Mouse (Mus musculus) urinary bladder, postnatal 25 days (tissue): ENCODE data around the gene H2afb1.
"Not testable (repeated sequence)": the region's sequence is repeated elsewhere in the genome, so short reads cannot be mapped to it uniquely, and the experiment has no call there.

ENCODE experiments used
- DNase-seq: peaks from one replicate; pipeline ENCODE4 v3.0.0; 2022; ENCODE audit warnings: low spot score

Gene H2afb1

DNA sequence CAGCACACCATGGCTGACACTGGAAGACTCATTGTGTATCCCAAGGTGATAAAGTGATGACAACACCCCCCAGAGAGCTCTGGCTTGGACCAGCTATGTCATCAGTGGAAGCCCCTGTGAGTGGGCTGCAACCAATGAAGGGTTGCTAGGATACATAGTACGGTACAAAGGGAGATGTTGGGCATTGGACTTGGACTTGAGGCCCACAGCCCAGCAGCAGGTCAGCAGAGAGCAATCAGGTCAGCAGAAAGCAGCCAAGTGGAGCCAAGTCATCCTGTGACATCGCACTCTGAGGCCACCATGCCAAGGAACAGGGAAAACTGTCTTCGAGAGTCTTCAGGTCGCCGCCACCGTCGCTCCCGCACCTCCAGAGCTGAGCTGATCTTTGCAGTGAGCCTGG lies at the start of gene H2afb1:
H2afb1 (plus strand) TSS at position 301 of the 400 bp plus-strand sequence.
- not testable (repeated sequence) for DNase-seq

DNA sequence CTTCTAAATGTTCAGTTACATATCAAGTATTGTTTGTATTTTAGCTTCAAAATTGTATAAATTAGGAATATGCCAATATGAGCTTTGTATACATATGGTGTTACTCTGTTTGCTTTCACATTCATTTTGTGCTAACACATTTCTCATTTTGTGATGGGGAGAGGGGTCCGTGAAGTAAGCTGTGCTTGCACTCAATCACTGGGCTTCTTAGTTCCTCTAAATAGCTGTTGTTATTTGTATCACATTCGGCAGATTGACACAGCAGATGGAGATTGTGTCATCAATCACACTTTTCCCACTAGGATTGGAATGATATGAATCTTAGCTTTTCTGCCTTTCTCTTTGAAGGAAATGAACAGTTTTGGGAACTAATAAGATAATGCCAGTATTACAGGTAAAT lies 21.5 kb downstream of the H2afb1 start:
- DNase-seq = no peak
